ENCODE assay signal across 8 mouse cellular contexts in genomic region chr8:72443338-72443993, GRCm38 (mm10). TPM values are rescaled to one million over a fixed set of nuclear protein-coding genes. Genes with fewer than 3 reads are reported as not detected.
DNase-seq lines count a peak whose midpoint lies in the region; ATAC-seq lines count a peak whose summit lies in the region.

Calr3 (minus strand) TSS chr8:72443870.
1700030K09Rik (plus strand) TSS chr8:72443880.

- peak; percentile 100 for ATAC-seq in inflammation-experienced regulatory T-cells, adult 6 months
- ATAC-seq in megakaryocyte-erythroid progenitor cell, adult 5-6 weeks (replicated peaks; ENCODE audit: low FRiP score, low TSS enrichment, poor library complexity, severe bottlenecking): peak; percentile 99

- peak; percentile 98 to 99 for DNase-seq in adrenal gland, adult (ENCODE audit: inconsistent age in 2 of 2, low spot score in 1 of 2)
- peak; percentile 99 for DNase-seq in embryo, embryonic 10.5 days (ENCODE audit: low spot score)
- DNase-seq in gastrocnemius, postnatal 14 days: peak; percentile 99
- DNase-seq in left cerebral cortex, postnatal 10 days (ENCODE audit: extremely low spot score in 1 of 2, low spot score in 2 of 2): peak; percentile 99
- peak; percentile 97 for DNase-seq in right cerebral cortex, postnatal 25 days
- DNase-seq in urinary bladder, postnatal 4 days (ENCODE audit: low spot score in 2 of 2): peak; percentile 96 to 98

- intact Hi-C loops in gastrocnemius, postnatal 14 days (cut with DNase I; ENCODE audit: low total_unique reads): no loop called here
- intact Hi-C loops in left cerebral cortex, postnatal 10 days (cut with DNase I): no loop called here

RNA-seq across cellular contexts. Expression of gene Calr3, which starts in this region (rescaled TPM):
- total RNA-seq in gastrocnemius, postnatal 14 days (2021): 1 to 10 TPM; 1.7 to 1.8 TPM
- polyA plus RNA-seq in inflammation-experienced regulatory T-cells, adult 6 months (2017; shearing (Covaris generic)): under 1 TPM; 0.20 to 0.59 (median 0.31) TPM
- total RNA-seq in left cerebral cortex, postnatal 10 days (2021): 1 to 10 TPM in 1 of 2 experiments, under 1 TPM in 1; 0.88 to 1.0 TPM
- total RNA-seq in megakaryocyte-erythroid progenitor cell, adult 5-6 weeks (2014; fragmentation: Nextera tagmentation): 0.47 and 0.79 TPM in 2 replicates
- total RNA-seq in megakaryocyte-erythroid progenitor cell, adult 5-6 weeks (2017): 3.3 and 6.2 TPM in 2 replicates

RNA-seq across cellular contexts. Expression of gene 1700030K09Rik, which starts in this region (rescaled TPM):
- 1 to 10 TPM; 3.1 to 3.2 TPM for total RNA-seq in gastrocnemius, postnatal 14 days (2021)
- 1 to 10 TPM; 4.3 to 7.1 (median 6.4) TPM for polyA plus RNA-seq in inflammation-experienced regulatory T-cells, adult 6 months (2017; shearing (Covaris generic))
- total RNA-seq in left cerebral cortex, postnatal 10 days (2021): 10 to 100 TPM; 12.8 to 13.6 TPM
- total RNA-seq in megakaryocyte-erythroid progenitor cell, adult 5-6 weeks (2014; fragmentation: Nextera tagmentation): 5.4 and 13.0 TPM in 2 replicates
- 5.2 and 6.9 TPM in 2 replicates for total RNA-seq in megakaryocyte-erythroid progenitor cell, adult 5-6 weeks (2017)

Comparison
In these comparisons a context has a peak if more than half of its experiments do, and no peak if none do; other contexts are left out.
1. Peak in every context shown above with its lines: DNase-seq and ATAC-seq.